Mouse (Mus musculus): ENCODE measurements at regions not wholly inside any gene's neighbourhood (a gene's known extent, or its start where the extent isn't known, plus 50 kb on each side); places are given as distances from the start of the nearest gene placed in this dataset.

GRCm38 (mm10) chr8:36027586-36027985 lies 262.0 kb downstream of the Gm19410 start:
- TF ChIP-seq FOSL1 (IDR thresholded peaks at IDR 0.05; ENCODE audit: insufficient read depth, low read length, poor library complexity, severe bottlenecking) (no peak), CEBPB (IDR thresholded peaks at IDR 0.05; ENCODE audit: low read depth) (no peak), USF1 (IDR thresholded peaks at IDR 0.05; ENCODE audit: low read depth) (no peak), MYOD1 (IDR thresholded peaks at IDR 0.05; ENCODE audit: control insufficient read depth, insufficient read length, low read depth) (no peak), MAX (IDR thresholded peaks at IDR 0.05) (no peak), MYOG (IDR thresholded peaks at IDR 0.05; ENCODE audit: control insufficient read depth, extremely low read depth, insufficient read length) (no peak), CTCF (IDR thresholded peaks at IDR 0.05; ENCODE audit: control insufficient read depth, insufficient read depth, insufficient read length) (no peak)
- Histone ChIP-seq H3K36me3 (ENCODE audit: control insufficient read depth, insufficient read depth) (no peaks in the 10 kb centered on the region), H3K79me3 (ENCODE audit: low read depth) (no peaks in the 10 kb centered on the region), H3K4me3 (ENCODE audit: insufficient read depth, poor library complexity, severe bottlenecking) (no peak overlapping the region), H3K79me2 (ENCODE audit: control insufficient read depth, insufficient read depth) (no peaks in the 10 kb centered on the region), H3ac (ENCODE audit: control insufficient read depth, insufficient read length, low read depth) (no peak overlapping the region), H3K27me3 (ENCODE audit: control insufficient read depth, insufficient read depth, insufficient read length) (no peaks in the 10 kb centered on the region)

GRCm38 (mm10) chr8:36028121-36028955 lies 262.7 kb downstream of the Gm19410 start:
- no peaks in the 10 kb centered on the region for H3K27me3 ChIP-seq (ENCODE audit: control insufficient read depth, insufficient read depth, insufficient read length)
- TF ChIP-seq CEBPB (IDR thresholded peaks at IDR 0.05; ENCODE audit: low read depth) (no peak), CTCF (IDR thresholded peaks at IDR 0.05; ENCODE audit: control insufficient read depth, insufficient read depth, insufficient read length) (no peak), MYOG (IDR thresholded peaks at IDR 0.05; ENCODE audit: control insufficient read depth, extremely low read depth, insufficient read length) (no peak), USF1 (IDR thresholded peaks at IDR 0.05; ENCODE audit: low read depth) (no peak), MAX (IDR thresholded peaks at IDR 0.05) (no peak)
- H3K36me3 ChIP-seq (ENCODE audit: control insufficient read depth, insufficient read depth), result no peaks in the 10 kb centered on the region
- H3K4me3 ChIP-seq (ENCODE audit: insufficient read depth, poor library complexity, severe bottlenecking), result no peak overlapping the region
- no peaks in the 10 kb centered on the region for H3K79me3 ChIP-seq (ENCODE audit: low read depth)
- H3K79me2 ChIP-seq (ENCODE audit: control insufficient read depth, insufficient read depth), result no peaks in the 10 kb centered on the region
- H3ac ChIP-seq (ENCODE audit: control insufficient read depth, insufficient read length, low read depth), result no peak overlapping the region

- Histone ChIP-seq H3ac (ENCODE audit: control insufficient read depth, insufficient read length, low read depth) (no peak overlapping the region), H3K4me3 (ENCODE audit: insufficient read depth, poor library complexity, severe bottlenecking) (no peak overlapping the region), H3K79me3 (ENCODE audit: low read depth) (no peaks in the 10 kb centered on the region), H3K79me2 (ENCODE audit: control insufficient read depth, insufficient read depth) (no peaks in the 10 kb centered on the region), H3K27me3 (ENCODE audit: control insufficient read depth, insufficient read depth, insufficient read length) (no peaks in the 10 kb centered on the region), H3K36me3 (ENCODE audit: control insufficient read depth, insufficient read depth) (no peaks in the 10 kb centered on the region)
- TF ChIP-seq CTCF (IDR thresholded peaks at IDR 0.05; ENCODE audit: control insufficient read depth, insufficient read depth, insufficient read length) (no peak), MYOD1 (IDR thresholded peaks at IDR 0.05; ENCODE audit: control insufficient read depth, insufficient read length, low read depth) (no peak), CEBPB (IDR thresholded peaks at IDR 0.05; ENCODE audit: low read depth) (no peak), MYOG (IDR thresholded peaks at IDR 0.05; ENCODE audit: control insufficient read depth, extremely low read depth, insufficient read length) (no peak), FOSL1 (IDR thresholded peaks at IDR 0.05; ENCODE audit: insufficient read depth, low read length, poor library complexity, severe bottlenecking) (no peak)
Measured at GRCm38 (mm10) chr8:36029445-36029844, 263.9 kb downstream of the Gm19410 start.

DNA sequence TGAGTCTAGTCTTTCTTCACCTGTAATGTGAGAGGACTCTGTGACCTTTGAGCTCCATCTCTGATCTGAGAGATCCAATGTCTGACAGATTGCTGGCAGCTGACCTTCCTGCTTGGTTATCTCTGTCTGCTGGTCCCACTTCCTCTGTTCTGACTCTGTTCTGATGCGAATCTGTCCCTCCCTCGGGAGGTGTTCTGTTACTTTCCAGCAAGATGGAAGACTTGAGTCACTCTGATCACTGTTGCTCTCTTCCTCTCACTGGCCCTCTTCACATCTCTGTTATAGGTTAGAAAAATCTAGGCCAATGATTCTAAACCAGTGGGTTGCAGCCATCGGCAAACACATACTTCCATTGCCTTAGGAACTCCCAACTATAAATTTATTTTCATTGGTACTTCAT lies 264.6 kb downstream of the Gm19410 start:
- H3ac ChIP-seq (ENCODE audit: control insufficient read depth, insufficient read length, low read depth), result no peak overlapping the region
- H3K4me3 ChIP-seq (ENCODE audit: insufficient read depth, poor library complexity, severe bottlenecking), result no peak overlapping the region
- no peaks in the 10 kb centered on the region for H3K36me3 ChIP-seq (ENCODE audit: control insufficient read depth, insufficient read depth)
- H3K79me3 ChIP-seq (ENCODE audit: low read depth), result no peaks in the 10 kb centered on the region
- no peaks in the 10 kb centered on the region for H3K79me2 ChIP-seq (ENCODE audit: control insufficient read depth, insufficient read depth)
- H3K27me3 ChIP-seq (ENCODE audit: control insufficient read depth, insufficient read depth, insufficient read length), result no peaks in the 10 kb centered on the region
- TF ChIP-seq MAX (IDR thresholded peaks at IDR 0.05) (no peak), USF1 (IDR thresholded peaks at IDR 0.05; ENCODE audit: low read depth) (no peak), FOSL1 (IDR thresholded peaks at IDR 0.05; ENCODE audit: insufficient read depth, low read length, poor library complexity, severe bottlenecking) (no peak), CTCF (IDR thresholded peaks at IDR 0.05; ENCODE audit: control insufficient read depth, insufficient read depth, insufficient read length) (no peak), MYOG (IDR thresholded peaks at IDR 0.05; ENCODE audit: control insufficient read depth, extremely low read depth, insufficient read length) (no peak), MYOD1 (IDR thresholded peaks at IDR 0.05; ENCODE audit: control insufficient read depth, insufficient read length, low read depth) (no peak), CEBPB (IDR thresholded peaks at IDR 0.05; ENCODE audit: low read depth) (no peak)

DNA sequence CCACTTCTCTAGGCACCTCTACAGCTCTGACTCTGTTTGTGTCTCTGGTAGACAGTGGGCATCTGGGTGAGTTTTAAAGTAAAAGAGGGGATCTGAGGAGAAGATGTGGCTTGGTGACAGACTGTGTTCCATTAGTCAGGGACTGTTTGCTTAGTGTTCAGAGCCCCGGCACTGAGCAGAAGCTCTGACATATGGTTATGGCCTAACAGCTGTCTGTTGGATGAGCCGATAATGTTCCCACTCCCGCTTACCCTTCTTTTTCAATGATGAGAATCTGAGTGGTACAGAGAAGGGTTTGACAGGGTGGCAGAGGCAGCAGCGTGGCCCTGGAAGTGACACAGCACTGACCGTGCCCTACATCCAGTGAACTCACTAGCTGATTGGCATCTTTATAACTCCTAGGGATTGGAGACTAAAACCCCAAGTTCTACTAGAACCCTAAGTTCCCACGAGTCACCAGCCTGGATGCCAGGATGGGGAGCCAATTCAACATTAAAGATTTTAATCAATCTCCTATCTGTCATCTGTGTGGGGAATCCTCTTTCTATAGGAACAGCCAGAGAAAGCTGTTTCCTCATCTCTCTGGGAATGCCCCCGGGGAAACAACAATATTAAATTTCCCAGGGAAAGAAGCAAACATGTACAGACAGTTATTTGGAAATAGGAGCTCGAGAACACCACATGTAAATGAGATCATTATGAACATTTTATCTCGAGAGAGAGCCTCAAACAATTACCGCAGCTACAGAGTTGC lies 266.6 kb downstream of the Gm19410 start:
- Histone ChIP-seq H3K79me3 (ENCODE audit: low read depth) (no peaks in the 10 kb centered on the region), H3ac (ENCODE audit: control insufficient read depth, insufficient read length, low read depth) (no peak overlapping the region), H3K79me2 (ENCODE audit: control insufficient read depth, insufficient read depth) (no peaks in the 10 kb centered on the region), H3K27me3 (ENCODE audit: control insufficient read depth, insufficient read depth, insufficient read length) (no peaks in the 10 kb centered on the region), H3K4me3 (ENCODE audit: insufficient read depth, poor library complexity, severe bottlenecking) (no peak overlapping the region), H3K36me3 (ENCODE audit: control insufficient read depth, insufficient read depth) (no peaks in the 10 kb centered on the region)
- TF ChIP-seq FOSL1 (IDR thresholded peaks at IDR 0.05; ENCODE audit: insufficient read depth, low read length, poor library complexity, severe bottlenecking), result no peak
- TF ChIP-seq CEBPB (IDR thresholded peaks at IDR 0.05; ENCODE audit: low read depth), result no peak
- TF ChIP-seq CTCF (IDR thresholded peaks at IDR 0.05; ENCODE audit: control insufficient read depth, insufficient read depth, insufficient read length), result no peak
- no peak for TF ChIP-seq MAX (IDR thresholded peaks at IDR 0.05)
- TF ChIP-seq USF1 (IDR thresholded peaks at IDR 0.05; ENCODE audit: low read depth), result no peak
- no peak for TF ChIP-seq MYOD1 (IDR thresholded peaks at IDR 0.05; ENCODE audit: control insufficient read depth, insufficient read length, low read depth)
- TF ChIP-seq MYOG (IDR thresholded peaks at IDR 0.05; ENCODE audit: control insufficient read depth, extremely low read depth, insufficient read length), result no peak
